Mouse (Mus musculus) neural tube, embryonic 11.5 days (tissue): ENCODE data around the gene Plekha5. TPM values are rescaled to one million over a fixed set of nuclear protein-coding genes. Genes with fewer than 3 reads are reported as not detected.
A peak's percentile ranks its signal among the peaks of the same experiment; 100 is the strongest.
"Not testable (repeated sequence)": the region's sequence is repeated elsewhere in the genome, so short reads cannot be mapped to it uniquely, and the experiment has no call there.

Experiments used
- ATAC-seq: fragments of 200-750 bp; cut with Nextera tagmentation; 2 replicates; pipeline ENCODE4 v1.8.0; 2017; ENCODE audit warnings: moderate number of reproducible peaks, mild to moderate bottlenecking, moderate TSS enrichment, moderate library complexity; ENCODE audit not compliant: insufficient read depth, low FRiP score, low TSS enrichment
- DNase-seq: peaks from one replicate; pipeline ENCODE4 v3.0.0-alpha.2; 2015; ENCODE audit warnings: low spot score
- H3K27ac ChIP-seq: fragments of 300-500 bp; sonication (generic); 2 replicates; pipeline ENCODE4 v1.5.1; 2014; ENCODE audit warnings: low read depth, mild to moderate bottlenecking, low read length
- H3K27me3 ChIP-seq: fragments of 300-500 bp; sonication (generic); 2 replicates; pipeline ENCODE4 v1.6.1; 2014; ENCODE audit warnings: mild to moderate bottlenecking, low read length, mixed read lengths; ENCODE audit not compliant: control insufficient read depth, insufficient read depth
- H3K36me3 ChIP-seq: fragments of 300-500 bp; sonication (generic); 2 replicates; pipeline ENCODE4 v1.6.1; 2014; ENCODE audit warnings: mild to moderate bottlenecking, low read length, moderate library complexity, mixed read lengths; ENCODE audit not compliant: control insufficient read depth, insufficient read depth
- H3K4me1 ChIP-seq: fragments of 300-500 bp; sonication (generic); 2 replicates; pipeline ENCODE4 v1.6.1; 2014; ENCODE audit warnings: low read length, mixed read lengths; ENCODE audit not compliant: control insufficient read depth, insufficient read depth
- H3K4me2 ChIP-seq: fragments of 300-500 bp; sonication (generic); 2 replicates; pipeline ENCODE4 v1.6.1; 2014; ENCODE audit warnings: low read depth, mild to moderate bottlenecking, moderate library complexity
- H3K4me3 ChIP-seq: fragments of 300-500 bp; sonication (generic); 2 replicates; pipeline ENCODE4 v1.5.1; 2014; ENCODE audit warnings: low read depth, low read length
- H3K9ac ChIP-seq: fragments of 300-500 bp; sonication (generic); 2 replicates; pipeline ENCODE4 v1.6.1; 2014; ENCODE audit warnings: mild to moderate bottlenecking, low read length
- H3K9me3 ChIP-seq: fragments of 300-500 bp; sonication (generic); 2 replicates; pipeline ENCODE4 v1.6.1; 2016; ENCODE audit warnings: low read length; ENCODE audit not compliant: control insufficient read depth
- WGBS: fragments of 180-500 bp; shearing (Covaris S2); extraction: QIAGEN DNeasy Blood & Tissue Kit; methylation state at CpG from one replicate; pipeline ENCODE4 v1.1.7; 2014; 5-methylcytosine and 5-hydroxymethylcytosine counted together
- polyA plus RNA-seq: library from polyadenylated mRNA; unstranded; fragments of >200 nt; fragmentation: Nextera tagmentation; extraction: Ambion mirVana; gene quantifications from 2 replicates; pipeline ENCODE4 v1.2.1, GENCODE M21; 2014

The Plekha5 gene
- polyA plus RNA-seq, 1 experiment from 2014 or later, result 49.0 TPM

DNA sequence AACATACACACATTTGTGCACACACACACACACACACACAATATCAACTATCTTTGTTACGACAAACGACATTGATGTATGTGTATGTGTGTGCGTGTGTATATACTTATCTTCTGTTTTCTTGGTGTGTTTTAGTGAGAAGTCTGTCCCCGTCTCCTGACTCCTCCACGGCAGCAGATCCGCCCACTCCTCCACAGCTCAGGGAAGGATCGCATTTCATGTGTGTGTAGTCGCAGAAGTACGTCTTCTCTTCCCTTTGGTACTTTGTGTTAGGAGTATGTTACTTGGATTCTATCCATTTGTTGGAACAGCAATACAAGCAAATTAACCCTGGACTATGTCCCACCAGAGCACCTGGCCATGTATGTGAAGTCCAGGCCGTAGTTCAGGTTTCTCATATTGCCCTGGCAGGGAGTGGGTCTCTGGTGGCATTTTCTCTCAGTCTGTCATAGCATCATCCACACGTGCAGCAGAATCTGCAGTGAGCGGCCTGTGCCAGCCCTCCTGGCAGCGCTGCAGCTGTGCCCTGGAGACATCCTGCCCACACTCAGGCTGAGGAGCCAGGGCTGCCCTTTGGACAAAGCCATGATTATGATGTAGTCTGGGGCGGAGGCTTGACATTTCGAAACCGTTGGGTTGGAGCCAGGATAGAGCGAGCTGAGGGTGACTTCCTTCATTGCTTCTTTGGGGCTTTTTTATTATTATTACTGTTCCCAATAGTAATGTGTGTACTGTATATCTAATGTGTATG is 169.7 kb downstream of the Plekha5 start:
- H3K9me3 ChIP-seq, result no peaks in the 10 kb centered on the region
- no peak overlapping the region for H3K4me2 ChIP-seq
- 90% methylated on average over 17 of the region's 17 CpGs for WGBS
- no peaks in the 10 kb centered on the region for H3K27me3 ChIP-seq
- H3K36me3 ChIP-seq, result peaks cover 15% of the 10 kb centered on the region
- no peak overlapping the region for H3K4me3 ChIP-seq
- no peak overlapping the region for H3K27ac ChIP-seq
- no peak for DNase-seq
- no peak for ATAC-seq
- H3K4me1 ChIP-seq, result no peaks in the 10 kb centered on the region
- H3K9ac ChIP-seq, result no peak overlapping the region

DNA sequence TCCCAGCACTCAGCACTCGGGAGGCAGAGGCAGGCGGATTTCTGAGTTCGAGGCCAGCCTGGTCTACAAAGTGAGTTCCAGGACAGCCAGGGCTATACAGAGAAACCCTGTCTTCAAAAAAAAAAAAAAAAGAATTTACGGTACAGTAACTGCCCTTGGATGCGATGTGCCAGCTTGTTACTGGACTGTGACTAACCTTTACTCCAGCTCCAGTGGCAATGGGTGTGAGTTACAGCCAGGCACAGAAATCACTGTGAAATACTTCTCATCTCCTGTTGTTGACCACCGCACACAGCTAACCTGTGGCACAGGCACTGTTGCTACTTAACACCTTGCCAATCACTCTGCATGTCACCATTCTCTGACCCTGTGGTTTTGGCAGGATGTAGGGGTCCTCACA is 171.7 kb downstream of the Plekha5 start:
- not testable (repeated sequence) for H3K9me3 ChIP-seq, H3K27ac ChIP-seq, H3K27me3 ChIP-seq, DNase-seq, H3K4me1 ChIP-seq, H3K9ac ChIP-seq, ATAC-seq, H3K4me2 ChIP-seq, H3K4me3 ChIP-seq
- peaks cover 10% of the 10 kb centered on the region; the same call in 1 of the 2 replicates for H3K36me3 ChIP-seq
- WGBS, result 93% methylated on average over 6 of the region's 6 CpGs

DNA sequence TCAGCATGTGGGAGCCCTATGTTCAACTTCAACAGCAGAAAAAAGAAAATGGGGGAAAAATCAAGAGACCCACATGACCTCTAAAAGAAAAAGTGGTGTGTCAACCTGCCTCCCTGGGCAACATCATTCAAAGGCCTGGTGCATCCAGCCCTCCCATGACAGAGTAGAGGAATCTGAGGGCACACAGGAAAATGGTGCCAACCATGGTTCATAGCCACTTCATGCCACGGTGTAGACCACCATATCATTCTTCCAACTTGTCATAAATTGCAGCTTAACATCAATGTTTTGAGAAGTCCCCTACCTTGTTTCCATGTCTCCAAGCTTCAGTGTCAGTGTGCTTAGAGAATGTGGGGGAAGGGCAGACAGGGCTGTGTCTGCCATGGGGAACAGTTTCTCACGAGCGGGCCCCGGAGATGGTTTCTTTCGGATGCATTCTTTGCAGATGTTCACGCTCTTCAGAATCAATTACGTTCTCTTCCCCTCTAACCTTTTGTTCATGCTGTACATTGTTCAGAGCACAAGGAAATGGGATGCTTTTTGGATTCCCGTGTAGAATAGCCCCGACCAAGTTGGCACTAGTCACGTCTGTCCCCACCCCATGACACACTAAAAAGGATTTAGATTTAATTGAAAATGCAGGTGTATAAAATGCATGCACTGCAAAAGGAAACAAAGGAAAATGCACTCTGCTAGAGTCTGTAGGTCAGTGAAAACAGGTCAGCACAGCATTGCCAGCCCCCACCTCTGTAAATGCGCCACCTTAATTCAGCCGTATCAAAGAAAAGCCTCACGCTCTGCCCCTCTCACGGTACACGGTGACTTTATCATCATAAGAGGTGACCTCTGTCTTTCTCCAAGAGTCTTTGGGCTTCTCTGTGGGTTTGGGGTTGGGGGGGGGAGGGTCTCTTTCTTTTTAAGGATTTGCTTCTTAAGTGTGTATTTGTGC is 173.8 kb downstream of the Plekha5 start:
- H3K27ac ChIP-seq, result no peak overlapping the region
- no peak for DNase-seq
- no peak overlapping the region for H3K4me2 ChIP-seq
- no peaks in the 10 kb centered on the region for H3K4me1 ChIP-seq
- no peak overlapping the region for H3K9ac ChIP-seq
- H3K36me3 ChIP-seq, result peaks cover 3% of the 10 kb centered on the region; the same call in 1 of the 2 replicates
- no peak for ATAC-seq
- H3K27me3 ChIP-seq, result no peaks in the 10 kb centered on the region
- 63% methylated on average over 15 of the region's 15 CpGs for WGBS
- no peaks in the 10 kb centered on the region for H3K9me3 ChIP-seq
- no peak overlapping the region for H3K4me3 ChIP-seq

DNA sequence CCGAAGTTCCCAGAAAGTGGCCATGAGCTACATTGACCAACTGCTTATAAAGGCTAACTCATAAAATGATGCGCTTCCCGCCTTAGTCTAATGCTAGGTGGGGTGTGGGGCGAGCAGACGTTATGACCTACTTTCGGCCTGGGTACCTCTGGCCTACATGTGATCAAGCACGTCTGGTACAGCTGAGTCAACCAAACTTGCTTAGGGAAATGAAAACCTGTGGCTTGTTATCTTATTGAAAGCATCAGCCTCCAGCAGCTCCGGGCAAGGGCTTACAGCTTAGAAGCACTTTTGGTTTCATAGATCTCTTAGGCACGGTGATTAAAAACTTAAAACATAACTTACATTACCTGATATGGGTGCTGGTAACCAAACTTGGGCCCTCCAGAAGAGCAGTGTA is 174.7 kb downstream of the Plekha5 start:
- H3K27me3 ChIP-seq, result no peaks in the 10 kb centered on the region
- DNase-seq, result no peak
- peaks cover 5% of the 10 kb centered on the region; the same call in 1 of the 2 replicates for H3K4me1 ChIP-seq
- no peak overlapping the region for H3K27ac ChIP-seq
- H3K4me3 ChIP-seq, result no peak overlapping the region
- H3K4me2 ChIP-seq, result no peak overlapping the region
- no peak overlapping the region for H3K9ac ChIP-seq
- H3K9me3 ChIP-seq, result no peaks in the 10 kb centered on the region
- H3K36me3 ChIP-seq, result peaks cover 3% of the 10 kb centered on the region; the same call in 1 of the 2 replicates
- ATAC-seq, result no peak
- 93% methylated on average over 9 of the region's 9 CpGs for WGBS

DNA sequence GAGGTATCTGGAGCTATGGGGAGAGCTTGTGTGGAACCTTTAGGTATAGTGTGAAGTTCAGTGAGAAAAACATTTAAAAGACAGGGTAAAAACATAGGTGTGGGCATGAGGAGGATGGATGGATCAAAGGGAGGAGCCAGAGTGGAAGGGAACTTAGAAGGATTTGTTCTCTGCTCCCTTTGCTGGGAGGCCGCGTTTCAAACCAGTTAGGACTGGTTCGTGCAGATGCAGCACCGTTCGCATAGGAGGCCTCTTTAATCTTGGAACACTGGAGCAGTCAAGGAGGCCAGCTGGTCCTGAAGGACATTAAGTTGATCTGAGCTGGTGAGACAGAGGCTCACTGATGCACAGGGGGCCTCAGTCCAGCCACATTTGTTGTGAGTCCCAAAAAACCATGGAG is 175.5 kb downstream of the Plekha5 start:
- WGBS, result 87% methylated on average over 5 of the region's 5 CpGs
- H3K9me3 ChIP-seq, result no peaks in the 10 kb centered on the region
- H3K4me2 ChIP-seq, result no peak overlapping the region
- no peak overlapping the region for H3K9ac ChIP-seq
- DNase-seq (no peak), ATAC-seq (no peak)
- H3K27me3 ChIP-seq, result no peaks in the 10 kb centered on the region
- peaks cover 7% of the 10 kb centered on the region; the same call in 1 of the 2 replicates for H3K4me1 ChIP-seq
- H3K4me3 ChIP-seq, result no peak overlapping the region
- H3K36me3 ChIP-seq, result peaks cover 3% of the 10 kb centered on the region; the same call in 1 of the 2 replicates
- no peak overlapping the region for H3K27ac ChIP-seq

DNA sequence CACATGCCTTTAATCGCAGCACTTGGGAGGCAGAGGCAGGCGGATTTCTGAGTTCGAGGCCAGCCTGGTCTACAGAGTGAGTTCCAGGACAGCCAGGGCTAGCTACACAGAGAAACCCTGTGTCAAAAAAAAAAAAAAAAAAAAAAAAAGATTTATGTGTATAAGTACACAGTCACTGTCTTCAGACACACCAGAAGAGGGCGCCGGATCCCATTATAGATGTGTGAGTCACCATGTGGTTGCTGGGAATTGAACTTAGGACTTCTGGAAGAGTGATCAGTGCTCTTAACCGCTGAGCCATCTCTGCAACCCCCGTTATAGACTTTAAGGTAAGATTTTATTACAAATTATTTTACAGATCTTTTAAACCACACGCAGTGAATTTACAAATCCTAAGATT is 176.8 kb downstream of the Plekha5 start:
- H3K9ac ChIP-seq, H3K4me3 ChIP-seq, H3K27ac ChIP-seq, H3K9me3 ChIP-seq, H3K4me2 ChIP-seq, H3K27me3 ChIP-seq, DNase-seq, H3K4me1 ChIP-seq, H3K36me3 ChIP-seq, ATAC-seq: not testable (repeated sequence)
- 94% methylated on average over 8 of the region's 8 CpGs for WGBS

DNA sequence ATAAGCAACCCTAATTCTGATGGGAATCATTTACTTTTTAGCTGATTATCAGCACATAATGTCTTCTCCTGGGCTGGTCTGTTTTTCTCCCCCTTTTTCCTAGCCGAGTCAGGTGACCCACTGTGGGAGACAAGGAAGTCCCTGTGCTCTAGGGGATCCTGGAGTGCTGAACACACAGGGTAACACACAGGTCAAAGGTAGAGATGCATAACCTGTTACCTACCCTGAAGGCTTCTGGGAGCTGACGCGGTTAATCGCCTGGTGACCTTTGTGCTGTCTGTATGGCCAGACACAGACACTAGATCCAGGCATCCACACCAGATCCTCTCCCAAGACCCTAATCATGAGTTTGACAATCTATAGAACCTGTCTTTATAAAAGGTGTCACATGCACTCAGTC is 177.3 kb downstream of the Plekha5 start:
- Histone ChIP-seq H3K9me3 (no peaks in the 10 kb centered on the region), H3K36me3 (no peaks in the 10 kb centered on the region), H3K4me3 (no peak overlapping the region), H3K4me2 (no peak overlapping the region), H3K27me3 (no peaks in the 10 kb centered on the region), H3K9ac (no peak overlapping the region), H3K4me1 (peaks cover 7% of the 10 kb centered on the region; the same call in 1 of the 2 replicates), H3K27ac (no peak overlapping the region)
- ATAC-seq (no peak), DNase-seq (no peak)
- WGBS, result 93% methylated on average over 4 of the region's 4 CpGs

DNA sequence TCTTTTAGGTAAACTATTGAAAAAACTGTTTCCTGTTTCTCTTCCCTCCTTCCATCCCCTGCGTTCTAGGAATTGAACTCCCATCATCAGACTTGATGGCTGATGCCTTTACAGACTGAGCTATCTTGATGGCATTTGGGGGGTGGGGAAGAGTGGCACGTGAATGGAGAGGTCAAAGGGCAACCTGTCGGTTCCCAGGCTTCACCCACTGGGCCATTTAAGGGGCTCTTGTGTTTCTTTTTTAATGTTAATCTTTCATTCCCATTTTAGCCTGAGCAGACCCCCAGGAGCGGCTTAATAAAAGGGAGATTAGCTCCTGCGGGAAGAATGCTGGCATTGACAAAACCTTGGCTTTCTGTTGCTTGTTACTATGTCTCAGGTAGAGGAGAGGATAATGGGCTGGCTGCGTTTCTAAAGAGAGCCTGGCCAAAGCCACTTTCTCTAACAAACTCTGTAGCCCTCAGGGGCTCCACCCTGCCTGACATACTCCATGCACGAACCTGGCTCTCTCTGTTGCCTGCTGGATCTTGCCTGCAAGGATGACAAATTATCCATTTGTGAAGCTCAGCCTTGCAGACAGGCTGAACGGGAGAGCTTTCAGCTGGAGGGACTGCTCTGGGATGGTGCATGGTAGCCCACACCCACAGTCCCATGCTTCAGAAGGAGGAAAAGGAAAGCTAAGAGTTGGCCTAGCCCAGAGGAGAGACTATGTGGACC is 179.5 kb downstream of the Plekha5 start:
- 11% methylated on average over 8 of the region's 8 CpGs for WGBS

More for the DNA sequence above, 179.5 kb downstream of the Plekha5 start:
- no peaks in the 10 kb centered on the region for H3K9me3 ChIP-seq
- 0 out of 2 replicates have a peak overlapping the region, but pooled peaks have one; percentile 4 for H3K9ac ChIP-seq
- DNase-seq (no peak), ATAC-seq (peak; percentile 36; the same call in 1 of the 2 replicates)
- H3K36me3 ChIP-seq, result no peaks in the 10 kb centered on the region
- no peak overlapping the region for H3K27ac ChIP-seq
- H3K4me2 ChIP-seq, result no peak overlapping the region
- H3K4me3 ChIP-seq, result no peak overlapping the region
- H3K4me1 ChIP-seq, result peaks cover 7% of the 10 kb centered on the region; the same call in 1 of the 2 replicates
- no peaks in the 10 kb centered on the region for H3K27me3 ChIP-seq
